Mouse (Mus musculus) heart, embryonic 16.5 days (tissue): ENCODE results near the gene Ptp4a2. TPM values are rescaled to one million over a fixed set of nuclear protein-coding genes. Genes with fewer than 3 reads are reported as not detected.

Experiments used
- ATAC-seq: fragments of 200-750 bp; cut with Nextera tagmentation; replicated peaks from 2 replicates; pipeline ENCODE4 v1.8.0; 2017; ENCODE audit warnings: moderate number of reproducible peaks; ENCODE audit not compliant: insufficient read depth, low FRiP score; ENCODE audit errors: extremely low read depth
- H3K27ac ChIP-seq: fragments of 300-500 bp; sonication (generic); 2 replicates; pipeline ENCODE4 v1.5.1; 2014; ENCODE audit warnings: mild to moderate bottlenecking, low read length, control low read depth, moderate library complexity
- H3K27me3 ChIP-seq: fragments of 300-500 bp; sonication (generic); 2 replicates; pipeline ENCODE4 v1.6.1; 2014; ENCODE audit warnings: low read length, mixed read lengths; ENCODE audit not compliant: control insufficient read depth, insufficient read depth
- H3K36me3 ChIP-seq: fragments of 300-500 bp; sonication (generic); 2 replicates; pipeline ENCODE4 v1.6.1; 2014; ENCODE audit not compliant: control insufficient read depth, insufficient read depth
- H3K4me1 ChIP-seq: fragments of 300-500 bp; sonication (generic); 2 replicates; pipeline ENCODE4 v1.6.1; 2014; ENCODE audit warnings: low read length, mixed read lengths; ENCODE audit not compliant: control insufficient read depth, insufficient read depth
- H3K4me2 ChIP-seq: fragments of 300-500 bp; sonication (generic); 2 replicates; pipeline ENCODE4 v1.6.1; 2014; ENCODE audit warnings: low read depth, mild to moderate bottlenecking, control low read depth, low read length
- H3K4me3 ChIP-seq: fragments of 300-500 bp; sonication (generic); 2 replicates; pipeline ENCODE4 v1.5.1; 2014; ENCODE audit warnings: mild to moderate bottlenecking, control low read depth, low read length
- H3K9ac ChIP-seq: fragments of 300-500 bp; sonication (generic); 2 replicates; pipeline ENCODE4 v1.6.1; 2014; ENCODE audit warnings: low read length, control low read depth
- H3K9me3 ChIP-seq: fragments of 300-500 bp; sonication (generic); replicated peaks from 2 replicates; pipeline ENCODE4 v1.6.1; 2016; ENCODE audit warnings: low read length; ENCODE audit not compliant: control insufficient read depth
- WGBS: fragments of 180-500 bp; shearing (Covaris S2); extraction: QIAGEN DNeasy Blood & Tissue Kit; methylation state at CpG from one replicate; pipeline ENCODE4 v1.1.7; 2014; 5-methylcytosine and 5-hydroxymethylcytosine counted together
- polyA plus RNA-seq: library from polyadenylated mRNA; unstranded; fragments of >200 nt; fragmentation: Nextera tagmentation; extraction: Ambion mirVana; gene quantifications from 2 replicates; pipeline ENCODE4 v1.2.1, GENCODE M21; 2015

The Ptp4a2 gene
- polyA plus RNA-seq, 1 experiment from 2014 or later = 352 TPM

DNA sequence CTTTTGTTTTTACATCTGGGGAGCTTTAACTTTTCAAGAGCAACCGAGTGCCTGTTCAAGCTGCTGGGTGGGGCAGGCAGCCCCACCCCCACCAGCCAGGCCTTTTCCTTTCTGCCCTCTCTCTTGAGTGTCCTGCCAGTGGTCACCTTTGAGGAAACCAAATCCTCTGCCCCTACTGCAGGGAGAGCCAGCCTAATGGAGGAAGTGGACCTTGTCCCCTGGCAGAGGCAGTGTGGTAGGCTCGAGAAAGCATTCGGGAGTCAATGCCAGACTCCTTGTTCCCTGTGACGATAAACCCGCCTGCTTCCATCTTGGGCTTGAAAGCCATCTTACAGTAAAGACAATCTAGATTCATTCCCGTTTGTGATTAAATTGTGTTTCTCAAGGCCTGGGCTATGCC lies 59.5 kb downstream of the Ptp4a2 start:
- Histone ChIP-seq H3K4me1 (peaks cover 17% of the 10 kb centered on the region), H3K9me3 (0 out of 2 replicates have a peak, but pooled peaks cover 2% of the 10 kb centered on the region), H3K27ac (no peak overlapping the region), H3K9ac (no peak overlapping the region), H3K27me3 (no peaks in the 10 kb centered on the region), H3K36me3 (no peaks in the 10 kb centered on the region), H3K4me2 (no peak overlapping the region), H3K4me3 (no peak overlapping the region)
- ATAC-seq = no peak
- 84% methylated on average over 6 of the region's 6 CpGs for WGBS

GRCm38 (mm10) chr4:129872376-129872922 lies 61.4 kb downstream of the Ptp4a2 start:
- Histone ChIP-seq H3K27me3 (no peaks in the 10 kb centered on the region), H3K4me2 (0 out of 2 replicates have a peak overlapping the region, but pooled peaks have one; percentile 3), H3K4me3 (no peak overlapping the region), H3K9ac (peak overlapping the region; percentile 13; the same call in 1 of the 2 replicates), H3K4me1 (peaks cover 24% of the 10 kb centered on the region), H3K36me3 (no peaks in the 10 kb centered on the region), H3K27ac (peak overlapping the region; percentile 90), H3K9me3 (no peaks in the 10 kb centered on the region)
- 39% methylated on average over 9 of the region's 9 CpGs for WGBS
- peak; percentile 78 for ATAC-seq

GRCm38 (mm10) chr4:129874805-129875204 lies 63.8 kb downstream of the Ptp4a2 start:
- Histone ChIP-seq H3K36me3 (no peaks in the 10 kb centered on the region), H3K9me3 (no peaks in the 10 kb centered on the region), H3K4me1 (peaks cover 20% of the 10 kb centered on the region), H3K27ac (no peak overlapping the region), H3K4me2 (no peak overlapping the region), H3K4me3 (no peak overlapping the region), H3K27me3 (no peaks in the 10 kb centered on the region), H3K9ac (no peak overlapping the region)
- ATAC-seq = no peak
- 83% methylated on average over 10 of the region's 10 CpGs for WGBS

- ATAC-seq = no peak
- H3K27me3 ChIP-seq = no peaks in the 10 kb centered on the region
- H3K9me3 ChIP-seq = no peaks in the 10 kb centered on the region
- H3K4me2 ChIP-seq = no peak overlapping the region
- no peak overlapping the region for H3K27ac ChIP-seq
- no peak overlapping the region for H3K4me3 ChIP-seq
- H3K36me3 ChIP-seq = no peaks in the 10 kb centered on the region
- 82% methylated on average over 11 of the region's 11 CpGs for WGBS
- no peak overlapping the region for H3K9ac ChIP-seq
- H3K4me1 ChIP-seq = peaks cover 20% of the 10 kb centered on the region
These were observed 64.4 kb downstream of the Ptp4a2 start for GRCm38 (mm10) chr4:129875406-129875805.

DNA sequence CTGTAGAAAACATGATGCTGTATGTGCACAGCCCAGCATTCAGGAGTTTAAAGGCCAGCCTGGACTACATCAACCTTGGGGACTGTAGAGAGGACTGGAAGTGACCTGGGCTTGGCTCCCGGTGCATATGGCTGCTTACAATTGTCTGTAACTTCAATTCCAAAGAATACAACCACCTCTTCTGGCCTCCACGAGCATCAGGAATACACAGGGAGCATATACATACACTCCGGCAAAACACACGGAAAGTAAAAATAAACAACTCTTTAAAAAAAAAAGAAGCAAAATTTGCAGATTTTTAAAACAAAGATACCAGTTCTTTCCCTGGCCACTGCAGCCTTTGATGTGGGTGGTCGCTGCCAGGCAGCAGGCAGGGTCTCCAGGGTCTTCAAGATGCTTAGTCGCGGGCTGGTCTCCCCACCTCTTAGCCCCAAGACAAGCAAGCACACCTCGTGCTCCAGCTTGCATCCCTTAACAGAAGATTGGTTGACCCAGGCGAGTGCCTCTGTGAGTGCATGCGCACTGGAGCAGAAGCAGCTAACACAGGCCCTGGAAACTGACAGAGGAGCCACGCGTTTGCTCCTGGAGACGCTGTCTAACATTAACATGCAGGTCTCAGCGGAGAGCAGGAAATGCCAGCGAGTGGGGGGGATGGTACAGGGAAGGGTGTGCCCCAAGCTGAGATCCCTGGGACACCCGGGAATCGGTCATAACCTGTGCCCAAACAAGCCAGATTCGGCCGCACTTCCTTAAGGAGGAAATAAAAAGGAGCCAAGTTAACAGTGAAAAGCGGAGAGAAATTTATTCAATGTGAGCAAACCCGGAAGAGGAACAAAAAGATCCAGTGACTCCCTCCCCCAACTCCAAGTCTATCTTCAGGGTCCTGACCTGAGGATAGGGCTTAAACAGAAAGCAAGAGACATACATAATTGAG lies 66.1 kb downstream of the Ptp4a2 start:
- peaks cover 31% of the 10 kb centered on the region for H3K4me1 ChIP-seq
- peak; percentile 63 for ATAC-seq
- no peaks in the 10 kb centered on the region for H3K36me3 ChIP-seq
- H3K9me3 ChIP-seq = no peaks in the 10 kb centered on the region
- H3K4me3 ChIP-seq = peak overlapping the region; percentile 42
- WGBS = 17% methylated on average over 21 of the region's 21 CpGs
- peak overlapping the region; percentile 61 for H3K4me2 ChIP-seq
- H3K9ac ChIP-seq = peak overlapping the region; percentile 73
- peak overlapping the region; percentile 82 for H3K27ac ChIP-seq
- H3K27me3 ChIP-seq = no peaks in the 10 kb centered on the region

DNA sequence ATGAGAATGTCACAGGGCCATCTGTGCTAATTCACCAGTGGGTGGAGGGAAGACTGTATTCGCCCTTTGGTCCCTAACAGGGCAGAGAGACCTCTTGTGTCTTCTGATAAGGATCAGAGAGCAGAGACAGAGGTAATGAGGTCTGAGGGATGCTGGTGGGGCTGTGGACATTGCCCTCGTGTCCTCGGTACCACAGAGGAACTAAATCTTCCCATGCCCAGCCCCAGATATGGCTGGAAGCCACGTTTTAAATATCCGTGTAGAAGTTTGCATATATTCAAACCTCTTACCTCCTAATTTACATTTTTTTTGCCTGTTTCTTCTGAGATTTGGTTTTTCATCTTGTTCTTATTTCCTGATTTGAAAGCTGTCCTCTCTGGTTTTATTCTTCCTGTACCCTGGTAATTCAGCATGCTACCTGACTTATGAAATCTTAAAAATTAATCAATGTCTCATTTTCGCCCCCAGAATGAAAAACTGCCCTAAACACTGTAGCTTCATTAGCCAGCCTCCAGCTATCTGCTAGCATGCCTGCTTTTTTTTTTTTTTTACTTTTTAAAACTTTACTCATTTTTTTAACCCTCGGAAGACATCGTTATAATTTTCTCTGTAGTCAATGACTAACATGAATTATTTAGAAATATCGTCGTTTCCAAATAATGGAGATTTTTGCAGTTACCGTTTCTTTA lies 67.1 kb downstream of the Ptp4a2 start:
- H3K4me2 ChIP-seq = peak overlapping the region; percentile 61
- H3K27ac ChIP-seq = peak overlapping the region; percentile 82
- 65% methylated on average over 11 of the region's 11 CpGs for WGBS
- no peaks in the 10 kb centered on the region for H3K9me3 ChIP-seq
- H3K36me3 ChIP-seq = no peaks in the 10 kb centered on the region
- peaks cover 31% of the 10 kb centered on the region for H3K4me1 ChIP-seq
- H3K9ac ChIP-seq = peak overlapping the region; percentile 73
- ATAC-seq = no peak
- H3K27me3 ChIP-seq = no peaks in the 10 kb centered on the region
- H3K4me3 ChIP-seq = peak overlapping the region; percentile 42

DNA sequence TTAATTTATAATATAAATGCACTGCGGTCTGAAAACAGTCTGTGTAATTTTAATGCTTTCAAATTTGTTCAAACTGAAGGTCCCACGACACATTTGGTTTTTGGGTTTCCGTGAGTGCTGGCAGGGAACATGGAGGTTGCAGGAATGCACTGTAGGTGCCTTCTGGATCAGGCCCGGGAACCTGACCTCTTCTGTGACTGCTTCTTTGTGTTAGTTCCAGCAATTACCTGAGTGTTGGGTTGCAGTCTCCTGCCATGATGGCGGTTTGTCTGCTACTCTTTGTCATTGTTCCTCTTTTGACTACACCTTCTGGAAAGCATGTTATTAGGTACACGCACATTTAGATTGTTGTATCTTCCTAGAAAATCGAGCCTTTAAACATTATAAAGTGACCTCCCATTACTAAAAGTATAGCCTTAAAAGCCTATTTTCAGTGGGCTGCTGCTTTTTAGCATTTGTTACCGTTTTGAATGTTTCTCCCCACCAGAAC lies 67.7 kb downstream of the Ptp4a2 start:
- no peaks in the 10 kb centered on the region for H3K27me3 ChIP-seq
- H3K9ac ChIP-seq = no peak overlapping the region
- H3K27ac ChIP-seq = no peak overlapping the region

GRCm38 (mm10) chr4:129879206-129879780 lies 68.3 kb downstream of the Ptp4a2 start:
- 76% methylated on average over 4 of the region's 4 CpGs for WGBS
- no peak overlapping the region for H3K4me2 ChIP-seq
- H3K9ac ChIP-seq = no peak overlapping the region
- no peaks in the 10 kb centered on the region for H3K9me3 ChIP-seq
- ATAC-seq = no peak
- H3K36me3 ChIP-seq = no peaks in the 10 kb centered on the region
- no peak overlapping the region for H3K4me3 ChIP-seq
- H3K4me1 ChIP-seq = peaks cover 31% of the 10 kb centered on the region
- no peaks in the 10 kb centered on the region for H3K27me3 ChIP-seq
- H3K27ac ChIP-seq = no peak overlapping the region

More for the DNA sequence above, 67.7 kb downstream of the Ptp4a2 start:
- ATAC-seq = no peak
- 81% methylated on average over 8 of the region's 8 CpGs for WGBS
- H3K4me3 ChIP-seq = no peak overlapping the region
- H3K4me1 ChIP-seq = peaks cover 31% of the 10 kb centered on the region
- no peaks in the 10 kb centered on the region for H3K9me3 ChIP-seq
- no peaks in the 10 kb centered on the region for H3K36me3 ChIP-seq
- H3K4me2 ChIP-seq = no peak overlapping the region
